Mouse (Mus musculus): ENCODE measurements around the gene Iqcd.

- no peak for TF ChIP-seq CTCF (conservative IDR thresholded peaks at IDR 0.05; ENCODE audit: insufficient read depth, insufficient read length, low read depth, low read length)
- TF ChIP-seq POLR2A (IDR thresholded peaks at IDR 0.05; ENCODE audit: low read depth, low read length) = no peak
Observed at GRCm38 (mm10) chr5:120587940-120588568, 762 bp upstream of the Iqcd start.
